Mouse (Mus musculus) heart, postnatal 0 days (tissue): ENCODE data around the gene Ecsit.

Experiments
- CTCF ChIP-seq: IDR thresholded peaks from 2 replicates; pipeline ENCODE4 v1.5.1; 2016; ENCODE audit warnings: antibody characterized with exemption, control low read depth, low read depth
- EP300 ChIP-seq: IDR thresholded peaks from 2 replicates; pipeline ENCODE4 v1.6.1; 2016; ENCODE audit warnings: antibody characterized with exemption, low read depth

- TF ChIP-seq CTCF (no peak), EP300 (no peak)
Measured at GRCm38 (mm10) chr9:22057031-22057517, 28.2 kb downstream of the Ecsit start.
